Mouse (Mus musculus): ENCODE data around the gene 2410137M14Rik. TPM values are rescaled to one million over a fixed set of nuclear protein-coding genes. Genes with fewer than 3 reads are reported as not detected.

2410137M14Rik gene
- total RNA-seq (2023), result not detected

GRCm38 (mm10) chr17:36981221-36981813, at the start of gene 2410137M14Rik:
TSS of gene 2410137M14Rik (minus strand) at chr17:36981237.

GRCm38 (mm10) chr17:37022628-37023576, 41.9 kb upstream of the 2410137M14Rik start, which contains the start of gene Mog:
TSS of gene Mog (minus strand) at chr17:37023398.

GRCm38 (mm10) chr17:37000863-37001262, 19.8 kb upstream of the 2410137M14Rik start, which contains the start of gene Zfp57:
TSS of gene Zfp57 (plus strand) at chr17:37001163.

GRCm38 (mm10) chr17:36989437-36989836, 8.4 kb upstream of the 2410137M14Rik start, which contains the start of gene H2-M5:
TSS of gene H2-M5 (minus strand) at chr17:36989537.

GRCm38 (mm10) chr17:36957999-36958743, 22.9 kb downstream of the 2410137M14Rik start, which contains the start of the genes Znrd1 and Znrd1as:
TSS of gene Znrd1 (minus strand) at chr17:36958559.
TSS of gene Znrd1as (plus strand) at chr17:36958592.

GRCm38 (mm10) chr17:36950981-36951947, 29.8 kb downstream of the 2410137M14Rik start, which contains the start of gene Ppp1r11:
TSS of gene Ppp1r11 (minus strand) at chr17:36951741.

GRCm38 (mm10) chr17:36942791-36943471, 38.1 kb downstream of the 2410137M14Rik start, which contains the start of gene Rnf39:
TSS of gene Rnf39 (plus strand) at chr17:36942918.

Other genes starting within 250 kb of the 2410137M14Rik start
- not detected for gene H2-M10.5, start 208.3 kb downstream of the 2410137M14Rik start, total RNA-seq (2023)
- not detected for gene H2-M10.6, start 169.1 kb downstream of the 2410137M14Rik start, total RNA-seq (2023)
- 10 to 100 TPM; 24.9 to 33.9 TPM for gene Trim26, start 144.1 kb downstream of the 2410137M14Rik start, total RNA-seq (2023)
- not detected for gene Trim15, start 114.0 kb downstream of the 2410137M14Rik start, total RNA-seq (2023)
- 10 to 100 TPM in 1 of 2 experiments, 1 to 10 TPM in 1; 6.7 to 11.4 TPM for gene Trim10, start 111.7 kb downstream of the 2410137M14Rik start, total RNA-seq (2023)
- not detected for gene Trim40, start 91.1 kb downstream of the 2410137M14Rik start, total RNA-seq (2023)
- gene Trim31, start 83.1 kb downstream of the 2410137M14Rik start, total RNA-seq (2023), result not detected
- gene Rnf39, start 38.3 kb downstream of the 2410137M14Rik start, total RNA-seq (2023), result not detected
- gene Ppp1r11, start 29.5 kb downstream of the 2410137M14Rik start, total RNA-seq (2023), result 10 to 100 TPM; 36.4 to 42.1 TPM
- 10 to 100 TPM; 29.7 to 30.7 TPM for gene Znrd1, start 22.7 kb downstream of the 2410137M14Rik start, total RNA-seq (2023)
- 1 to 10 TPM; 1.6 to 1.9 TPM for gene Znrd1as, start 22.6 kb downstream of the 2410137M14Rik start, total RNA-seq (2023)
- gene H2-M5, start 8.3 kb upstream of the 2410137M14Rik start, total RNA-seq (2023), result not detected
- under 1 TPM in 1 of 2 experiments, not detected in 1; 0.24 TPM for gene Zfp57, start 19.9 kb upstream of the 2410137M14Rik start, total RNA-seq (2023)
- gene Mog, start 42.2 kb upstream of the 2410137M14Rik start, total RNA-seq (2023), result not detected
- 10 to 100 TPM; 87.9 to 96.0 TPM for gene Gabbr1, start 64.7 kb upstream of the 2410137M14Rik start, total RNA-seq (2023)
- under 1 TPM in 1 of 2 experiments, not detected in 1; 0.24 TPM for gene Olfr90, start 107.3 kb upstream of the 2410137M14Rik start, total RNA-seq (2023)
- not detected for gene Olfr91, start 117.0 kb upstream of the 2410137M14Rik start, total RNA-seq (2023)
- gene Olfr92, start 138.9 kb upstream of the 2410137M14Rik start, total RNA-seq (2023), result not detected
- gene Olfr93, start 180.3 kb upstream of the 2410137M14Rik start, total RNA-seq (2023), result not detected
- gene Ubd, start 212.7 kb upstream of the 2410137M14Rik start, total RNA-seq (2023), result not detected
- not detected for gene Olfr94, start 219.8 kb upstream of the 2410137M14Rik start, total RNA-seq (2023)
- not detected for gene Olfr95, start 231.9 kb upstream of the 2410137M14Rik start, total RNA-seq (2023)
- not detected for gene Olfr96, start 238.9 kb upstream of the 2410137M14Rik start, total RNA-seq (2023)

Data from neutrophil, adult 83 days (primary cell).